Mouse (Mus musculus) erythroblast, embryonic 14.5 days (primary cell): ENCODE data around the gene Rasgrp4.

ENCODE experiments used
- GATA1 ChIP-seq: IDR thresholded peaks from 2 replicates; pipeline ENCODE4 v1.6.1; 2012; ENCODE audit warnings: low read length, inconsistent platforms, mixed read lengths
- TAL1 ChIP-seq: IDR thresholded peaks from 3 replicates; pipeline ENCODE4 v1.6.1; 2012; ENCODE audit warnings: low read length, inconsistent platforms, mixed read lengths

DNA sequence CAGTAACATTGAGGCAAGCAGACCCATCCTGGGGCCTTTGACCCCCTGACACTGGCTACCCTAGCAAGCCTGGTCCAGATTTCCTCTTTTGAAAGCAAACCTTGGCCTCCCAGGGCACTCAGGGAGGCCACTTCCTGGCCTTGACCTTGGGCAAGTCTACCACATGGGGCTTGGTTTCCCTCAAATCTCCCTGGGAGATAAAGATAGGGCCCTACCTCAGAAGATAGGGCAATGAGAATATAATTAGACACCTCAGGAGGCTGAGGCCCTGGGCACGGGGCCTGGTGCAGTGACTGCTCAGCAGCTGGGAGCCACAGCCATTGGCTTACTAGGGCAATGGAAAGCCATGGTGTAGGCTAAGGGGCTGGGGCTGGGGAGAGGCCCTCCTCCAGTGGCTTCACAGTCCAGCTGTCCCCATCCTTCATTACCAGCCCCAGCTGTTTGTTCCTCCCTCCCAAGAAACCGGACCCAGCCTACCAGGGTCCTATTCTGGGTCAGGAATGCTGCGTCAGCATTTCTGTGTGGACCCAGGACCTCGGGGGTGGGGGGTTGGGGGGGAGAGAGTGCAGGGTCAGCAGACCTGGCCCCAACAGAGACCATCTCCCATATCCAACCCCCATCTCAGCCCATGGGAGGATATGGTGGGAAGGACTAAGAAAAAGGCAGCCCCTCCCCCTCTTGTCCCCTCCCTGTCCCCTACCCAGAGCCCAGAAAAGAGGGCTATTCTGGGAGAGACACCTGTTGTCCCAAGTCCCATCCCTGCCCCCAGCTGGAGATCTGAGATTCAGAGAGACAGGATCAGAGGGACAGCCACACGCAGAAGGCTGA lies 10.9 kb upstream of the Rasgrp4 start:
- TF ChIP-seq TAL1 (no peak), GATA1 (no peak)
